Mouse (Mus musculus) embryonic facial prominence, embryonic 11.5 days (tissue): ENCODE data around the gene Asxl2. TPM values are rescaled to one million over a fixed set of nuclear protein-coding genes. Genes with fewer than 3 reads are reported as not detected.

Experiments used
- ATAC-seq: fragments of 200-750 bp; cut with Nextera tagmentation; replicated peaks from 2 replicates; pipeline ENCODE4 v1.8.0; 2017; ENCODE audit warnings: low read depth; ENCODE audit not compliant: insufficient number of reproducible peaks, low FRiP score, low TSS enrichment
- DNase-seq: peaks from one replicate; pipeline ENCODE4 v3.0.0-alpha.2; 2015; ENCODE audit warnings: low spot score
- H3K27ac ChIP-seq: fragments of 300-500 bp; sonication (generic); replicated peaks from 2 replicates; pipeline ENCODE4 v1.5.1; 2014; ENCODE audit warnings: mild to moderate bottlenecking, low read depth, low read length, control low read depth
- H3K27me3 ChIP-seq: fragments of 300-500 bp; sonication (generic); 2 replicates; pipeline ENCODE4 v1.6.1; 2014; ENCODE audit warnings: mild to moderate bottlenecking, low read length, moderate library complexity, mixed read lengths; ENCODE audit not compliant: control insufficient read depth, insufficient read depth
- H3K36me3 ChIP-seq: fragments of 300-500 bp; sonication (generic); replicated peaks from 2 replicates; pipeline ENCODE4 v1.6.1; 2014; ENCODE audit warnings: low read depth, mild to moderate bottlenecking, low read length, moderate library complexity, mixed read lengths; ENCODE audit not compliant: control insufficient read depth, insufficient read depth
- H3K4me1 ChIP-seq: fragments of 300-500 bp; sonication (generic); 2 replicates; pipeline ENCODE4 v1.6.1; 2014; ENCODE audit warnings: low read length, mixed read lengths; ENCODE audit not compliant: control insufficient read depth, insufficient read depth
- H3K4me2 ChIP-seq: fragments of 300-500 bp; sonication (generic); 2 replicates; pipeline ENCODE4 v1.6.1; 2014; ENCODE audit warnings: low read depth, mild to moderate bottlenecking, control low read depth, low read length, moderate library complexity
- H3K4me3 ChIP-seq: fragments of 300-500 bp; sonication (generic); 2 replicates; pipeline ENCODE4 v1.5.1; 2014; ENCODE audit warnings: low read depth, low read length, control low read depth
- H3K9ac ChIP-seq: fragments of 300-500 bp; sonication (generic); replicated peaks from 2 replicates; pipeline ENCODE4 v1.6.1; 2014; ENCODE audit warnings: mild to moderate bottlenecking, control low read depth, low read length
- H3K9me3 ChIP-seq: fragments of 300-500 bp; sonication (generic); replicated peaks from 2 replicates; pipeline ENCODE4 v1.6.1; 2016; ENCODE audit warnings: mild to moderate bottlenecking, low read length, inconsistent platforms, mixed read lengths; ENCODE audit not compliant: control insufficient read depth
- WGBS: fragments of 180-500 bp; shearing (Covaris S2); extraction: QIAGEN DNeasy Blood & Tissue Kit; methylation state at CpG from one replicate; pipeline ENCODE4 v1.1.7; 2014; 5-methylcytosine and 5-hydroxymethylcytosine counted together
- polyA plus RNA-seq: library from polyadenylated mRNA; unstranded; fragments of >200 nt; fragmentation: Nextera tagmentation; extraction: Ambion mirVana; gene quantifications from 2 replicates; pipeline ENCODE4 v1.2.1, GENCODE M21; 2014

The Asxl2 gene
- polyA plus RNA-seq, 1 experiment from 2014 or later: 13.6 TPM

- DNase-seq: no peak
- no peaks in the 10 kb centered on the region for H3K27me3 ChIP-seq
- H3K4me2 ChIP-seq: no peak overlapping the region
- no peak overlapping the region for H3K4me3 ChIP-seq
- ATAC-seq: no peak
- H3K9ac ChIP-seq: no peak overlapping the region
- no peaks in the 10 kb centered on the region for H3K9me3 ChIP-seq
- no peak overlapping the region for H3K27ac ChIP-seq
- WGBS: 91% methylated on average over 3 of the region's 3 CpGs
- no peaks in the 10 kb centered on the region for H3K4me1 ChIP-seq
- no peaks in the 10 kb centered on the region for H3K36me3 ChIP-seq
Measured at GRCm38 (mm10) chr12:3418761-3419160, 7.9 kb upstream of the Asxl2 start.

- H3K4me1 ChIP-seq: no peaks in the 10 kb centered on the region
- no peak overlapping the region for H3K4me3 ChIP-seq
- H3K27me3 ChIP-seq: no peaks in the 10 kb centered on the region
- H3K36me3 ChIP-seq: no peaks in the 10 kb centered on the region
- H3K27ac ChIP-seq: no peak overlapping the region
- ATAC-seq (no peak), DNase-seq (no peak)
- no peak overlapping the region for H3K9ac ChIP-seq
- WGBS: 88% methylated on average over 2 of the region's 2 CpGs
- H3K4me2 ChIP-seq: no peak overlapping the region
- H3K9me3 ChIP-seq: no peaks in the 10 kb centered on the region
Measured at GRCm38 (mm10) chr12:3420519-3420918, 6.1 kb upstream of the Asxl2 start.

GRCm38 (mm10) chr12:3422786-3423185 lies 3.9 kb upstream of the Asxl2 start:
- Histone ChIP-seq H3K4me3 (no peak overlapping the region), H3K4me2 (no peak overlapping the region), H3K36me3 (no peaks in the 10 kb centered on the region), H3K27ac (no peak overlapping the region), H3K9me3 (no peaks in the 10 kb centered on the region), H3K9ac (no peak overlapping the region), H3K4me1 (no peaks in the 10 kb centered on the region), H3K27me3 (no peaks in the 10 kb centered on the region)
- no peak for ATAC-seq
- WGBS: 97% methylated on average over 1 of the region's 1 CpGs
- no peak for DNase-seq

DNA sequence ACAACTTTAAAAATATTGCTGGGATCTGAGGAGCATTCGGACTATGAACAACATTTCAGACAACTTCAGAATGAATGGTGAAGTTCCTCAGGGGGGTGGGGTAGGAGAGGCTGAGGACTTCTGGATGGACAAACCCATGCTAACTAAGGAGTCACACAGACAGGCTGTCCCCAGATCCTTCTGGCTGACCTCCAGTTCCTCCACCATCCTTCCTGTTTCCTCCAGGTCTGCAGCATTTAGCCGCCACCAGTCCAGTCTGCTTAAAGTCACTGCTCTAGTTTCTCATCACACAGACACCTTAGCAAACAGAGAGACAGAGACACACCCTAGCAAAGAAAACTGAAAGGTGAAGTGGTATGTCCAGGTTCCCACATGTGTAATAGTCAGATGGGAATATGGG lies 2.5 kb upstream of the Asxl2 start:
- Histone ChIP-seq H3K9ac (no peak overlapping the region), H3K27ac (no peak overlapping the region), H3K4me2 (no peak overlapping the region), H3K36me3 (no peaks in the 10 kb centered on the region), H3K4me3 (no peak overlapping the region), H3K9me3 (no peaks in the 10 kb centered on the region), H3K4me1 (no peaks in the 10 kb centered on the region), H3K27me3 (no peaks in the 10 kb centered on the region)
- 87% methylated on average over 2 of the region's 2 CpGs for WGBS
- no peak for ATAC-seq
- no peak for DNase-seq

DNA sequence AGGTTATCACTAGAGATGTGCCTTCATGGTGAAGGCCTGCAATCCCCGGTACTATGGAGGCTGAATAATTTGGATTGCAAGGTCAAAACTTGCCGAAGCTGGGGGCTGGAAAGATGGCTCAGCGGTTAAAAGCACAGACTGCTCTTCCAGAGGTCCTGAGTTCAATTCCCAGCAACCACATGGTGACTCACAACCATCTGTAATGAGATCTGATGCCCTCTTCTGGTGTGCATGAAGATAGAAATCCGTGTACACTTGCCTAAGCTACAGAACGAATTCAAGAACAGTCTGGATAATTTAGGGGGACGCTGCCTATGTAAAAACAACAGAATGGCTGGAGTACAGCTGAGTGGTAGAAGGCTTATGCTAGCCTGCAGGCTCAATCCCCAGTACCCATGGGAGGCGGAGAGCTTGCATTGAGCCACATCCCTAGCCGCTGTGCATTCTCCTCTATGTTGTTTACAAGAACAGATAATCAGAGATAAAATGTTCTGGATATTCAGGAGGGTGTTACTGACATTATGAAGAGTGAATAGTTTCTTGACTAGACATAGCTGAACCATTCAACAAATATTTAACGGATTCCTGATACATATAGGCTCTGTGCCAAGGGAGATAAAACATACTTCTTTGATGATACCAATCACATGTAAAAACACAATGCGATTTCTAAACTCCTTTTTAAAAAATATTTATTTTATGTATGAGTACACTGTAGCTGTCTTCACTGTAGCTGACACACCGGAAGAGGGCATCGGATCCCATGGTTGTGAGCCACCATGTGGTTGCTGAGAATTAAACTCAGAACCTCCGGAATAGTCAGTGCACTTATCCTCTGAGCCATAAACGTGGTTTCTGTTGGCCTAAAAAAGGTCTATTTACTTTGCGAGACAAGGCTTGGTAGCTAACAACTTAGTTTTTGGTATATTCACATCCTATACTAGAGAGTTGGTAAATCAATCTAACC lies 999 bp upstream of the Asxl2 start:
- 43% methylated on average over 15 of the region's 15 CpGs for WGBS
- H3K27ac ChIP-seq: peak overlapping the region; percentile 38; the same call in 1 of the 2 replicates
- peak; percentile 53 for DNase-seq
- H3K9ac ChIP-seq: no peak overlapping the region
- H3K9me3 ChIP-seq: no peaks in the 10 kb centered on the region
- H3K4me1 ChIP-seq: no peaks in the 10 kb centered on the region
- H3K27me3 ChIP-seq: no peaks in the 10 kb centered on the region
- H3K4me2 ChIP-seq: peak overlapping the region; percentile 56
- peak; percentile 16; the same call in 1 of the 2 replicates for ATAC-seq
- no peaks in the 10 kb centered on the region for H3K36me3 ChIP-seq
- peak overlapping the region; percentile 87 for H3K4me3 ChIP-seq

GRCm38 (mm10) chr12:3427067-3427889 lies 621 bp downstream of the Asxl2 start:
- ATAC-seq: peak; percentile 60
- under 1% methylated on average over 57 of the region's 65 CpGs for WGBS
- H3K27ac ChIP-seq: peak overlapping the region; percentile 87
- peak overlapping the region; percentile 87 for H3K4me3 ChIP-seq
- no peaks in the 10 kb centered on the region for H3K9me3 ChIP-seq
- peak overlapping the region; percentile 85 for H3K9ac ChIP-seq
- peak overlapping the region; percentile 67 for H3K4me2 ChIP-seq
- no peaks in the 10 kb centered on the region for H3K4me1 ChIP-seq
- DNase-seq: peak; percentile 80
- H3K27me3 ChIP-seq: no peaks in the 10 kb centered on the region
- H3K36me3 ChIP-seq: no peaks in the 10 kb centered on the region

GRCm38 (mm10) chr12:3427891-3428775 lies 1.5 kb downstream of the Asxl2 start:
- ATAC-seq (no peak), DNase-seq (no peak)
- Histone ChIP-seq H3K4me3 (peak overlapping the region; percentile 87), H3K4me1 (no peaks in the 10 kb centered on the region), H3K9me3 (no peaks in the 10 kb centered on the region), H3K27ac (no peak overlapping the region), H3K9ac (no peak overlapping the region), H3K4me2 (no peak overlapping the region), H3K36me3 (no peaks in the 10 kb centered on the region), H3K27me3 (no peaks in the 10 kb centered on the region)
- WGBS: 68% methylated on average over 11 of the region's 11 CpGs
